Mouse (Mus musculus) adipocyte (in vitro differentiated cells): ENCODE results near the gene Jmjd7.
A peak's percentile ranks its signal among the peaks of the same experiment; 100 is the strongest.

Experiments used
- DNase-seq: peaks from one replicate; pipeline ENCODE4 v3.0.0-alpha.2; 2016; ENCODE audit warnings: low spot score

Gene Jmjd7

DNA sequence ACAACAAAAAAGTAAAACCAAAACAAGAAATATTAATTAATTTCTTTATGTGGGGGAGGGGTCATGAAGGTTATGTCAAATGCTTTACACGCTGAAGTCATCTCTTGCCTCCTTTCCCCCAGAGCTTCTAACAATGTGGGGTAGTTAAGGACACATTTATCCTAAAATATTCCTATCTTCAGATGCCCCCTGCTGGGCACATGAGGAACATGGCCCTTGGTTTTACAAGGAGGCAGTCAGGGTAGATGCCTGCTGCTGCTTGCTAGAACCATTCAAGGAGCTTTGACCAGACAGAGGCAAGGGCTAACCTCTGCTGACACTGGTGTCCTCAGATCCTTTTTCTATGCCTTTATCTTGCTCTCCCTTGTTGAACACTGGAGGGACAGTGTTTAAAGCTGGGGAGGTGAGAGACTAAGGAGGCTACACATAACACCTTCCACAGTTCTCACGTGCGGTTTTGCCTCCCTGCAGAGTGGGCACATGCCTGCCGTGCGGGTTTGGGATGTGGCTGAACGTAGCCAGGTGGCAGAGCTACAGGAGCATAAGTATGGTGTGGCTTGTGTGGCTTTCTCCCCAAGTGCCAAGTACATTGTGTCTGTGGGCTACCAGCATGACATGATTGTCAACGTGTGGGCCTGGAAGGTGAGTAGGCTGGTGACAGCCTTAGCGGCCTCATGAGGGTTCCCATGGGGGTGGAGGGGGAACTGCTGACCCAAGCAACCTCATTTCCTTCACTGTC, 15.7 kb upstream of the Jmjd7 start:
- peak; percentile 77 for DNase-seq

GRCm38 (mm10) chr2:120012924-120013323, 14.4 kb upstream of the Jmjd7 start:
- DNase-seq: no peak

DNA sequence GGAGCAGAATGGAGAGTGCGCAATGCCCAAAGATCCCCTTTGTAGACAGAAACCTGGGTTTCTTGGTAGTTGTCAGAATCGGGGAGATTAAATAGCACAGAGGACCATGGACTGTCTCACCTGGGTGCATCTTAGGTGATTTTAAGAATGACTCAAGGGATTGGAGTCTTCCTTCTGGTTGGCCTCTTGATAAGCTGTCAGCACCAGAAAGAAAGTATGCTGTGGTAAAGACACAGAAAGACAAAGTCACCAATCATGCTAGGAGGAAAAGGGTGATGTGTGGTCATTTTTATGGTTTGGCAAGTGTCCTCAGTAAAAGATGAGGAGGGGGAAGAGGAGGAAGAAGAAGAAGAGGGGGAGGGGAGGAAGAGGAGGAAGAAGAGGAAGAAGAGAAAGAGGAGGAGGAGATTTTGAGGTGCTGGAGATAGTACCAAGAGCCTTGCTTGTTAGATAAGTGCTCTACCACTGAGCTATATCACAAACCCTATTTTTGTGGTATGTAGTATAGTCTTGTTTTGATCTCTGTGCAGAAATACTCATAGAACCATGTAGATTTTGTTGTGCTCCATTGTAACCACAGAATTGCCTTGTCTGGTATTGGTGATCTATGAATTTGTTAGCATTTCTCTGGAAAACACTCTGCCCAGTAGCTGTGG, 13.3 kb upstream of the Jmjd7 start:
- DNase-seq: no peak

DNA sequence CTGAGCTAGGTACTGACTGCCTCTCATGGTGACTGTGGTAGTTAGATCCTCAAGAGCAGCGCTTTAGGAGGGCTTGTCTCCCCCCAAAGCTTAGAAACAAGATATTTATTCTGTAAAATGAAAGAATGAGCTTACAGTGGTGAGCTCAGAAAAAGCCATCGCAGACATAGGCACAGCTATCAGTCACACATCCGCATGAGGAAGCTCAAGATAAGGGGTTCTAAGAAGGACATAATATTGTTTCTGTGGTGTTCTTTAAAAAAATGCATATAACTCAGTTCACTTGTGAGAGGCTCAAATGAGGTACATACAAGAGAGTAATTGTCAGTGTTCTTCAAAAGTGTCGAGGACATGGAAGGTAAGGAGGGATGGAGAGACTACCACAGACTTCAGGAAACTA, 11.4 kb upstream of the Jmjd7 start:
- no peak for DNase-seq

DNA sequence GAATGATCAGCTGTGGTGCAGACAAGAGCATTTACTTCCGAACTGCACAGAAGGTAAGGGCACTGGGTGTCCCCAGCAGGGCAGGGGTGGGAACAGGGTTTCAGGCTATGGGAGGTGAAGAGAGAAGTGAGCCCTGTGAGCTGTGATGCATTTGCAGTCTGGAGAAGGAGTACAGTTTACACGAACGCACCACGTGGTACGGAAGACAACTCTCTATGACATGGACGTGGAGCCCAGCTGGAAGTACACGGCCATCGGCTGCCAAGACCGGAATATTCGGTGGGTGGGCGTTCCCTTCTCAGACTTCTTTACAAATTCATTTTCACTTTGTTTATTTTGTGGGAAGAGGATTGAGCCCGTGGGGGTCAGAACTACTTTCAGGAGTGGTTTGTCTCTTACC, 9.7 kb upstream of the Jmjd7 start:
- no peak for DNase-seq

- DNase-seq: no peak
Observed at GRCm38 (mm10) chr2:120024337-120024736, 2.9 kb upstream of the Jmjd7 start.

DNA sequence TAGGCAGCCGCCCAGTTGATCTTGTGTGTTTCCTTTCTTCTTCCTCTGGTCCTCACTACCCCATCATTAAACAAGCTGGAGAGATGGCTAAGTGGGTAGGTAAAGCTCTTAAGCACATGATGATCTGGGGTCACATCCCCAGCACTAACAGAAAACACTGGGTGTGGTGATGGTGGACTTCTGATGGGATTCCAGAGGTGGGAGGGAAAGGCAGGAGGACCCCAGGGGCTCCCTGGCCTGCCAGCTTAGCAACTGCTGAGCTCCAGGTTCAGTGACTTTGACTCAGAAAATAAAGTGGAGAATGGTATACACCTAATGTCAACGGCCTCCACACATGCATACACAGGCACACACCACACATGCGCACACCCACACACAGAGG, 658 bp downstream of the Jmjd7 start:
- no peak for DNase-seq

DNA sequence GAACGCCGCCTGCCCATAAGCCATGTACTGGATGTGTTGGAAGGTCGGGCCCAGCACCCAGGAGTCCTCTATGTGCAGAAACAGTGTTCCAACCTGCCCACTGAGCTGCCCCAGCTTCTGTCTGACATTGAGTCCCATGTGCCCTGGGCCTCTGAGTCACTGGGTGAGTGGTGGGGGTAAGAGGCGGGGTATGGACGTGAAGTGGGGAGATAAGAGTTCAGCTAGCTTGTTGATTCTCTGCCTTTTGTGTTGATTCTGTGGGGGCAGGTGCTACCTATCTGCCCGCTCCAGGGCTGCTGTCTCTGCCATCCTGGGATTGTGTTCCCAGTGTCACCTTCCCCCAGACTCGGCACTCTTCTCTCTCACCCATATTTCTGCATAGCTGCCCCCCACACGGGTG, 3.1 kb downstream of the Jmjd7 start:
- no peak for DNase-seq

DNA sequence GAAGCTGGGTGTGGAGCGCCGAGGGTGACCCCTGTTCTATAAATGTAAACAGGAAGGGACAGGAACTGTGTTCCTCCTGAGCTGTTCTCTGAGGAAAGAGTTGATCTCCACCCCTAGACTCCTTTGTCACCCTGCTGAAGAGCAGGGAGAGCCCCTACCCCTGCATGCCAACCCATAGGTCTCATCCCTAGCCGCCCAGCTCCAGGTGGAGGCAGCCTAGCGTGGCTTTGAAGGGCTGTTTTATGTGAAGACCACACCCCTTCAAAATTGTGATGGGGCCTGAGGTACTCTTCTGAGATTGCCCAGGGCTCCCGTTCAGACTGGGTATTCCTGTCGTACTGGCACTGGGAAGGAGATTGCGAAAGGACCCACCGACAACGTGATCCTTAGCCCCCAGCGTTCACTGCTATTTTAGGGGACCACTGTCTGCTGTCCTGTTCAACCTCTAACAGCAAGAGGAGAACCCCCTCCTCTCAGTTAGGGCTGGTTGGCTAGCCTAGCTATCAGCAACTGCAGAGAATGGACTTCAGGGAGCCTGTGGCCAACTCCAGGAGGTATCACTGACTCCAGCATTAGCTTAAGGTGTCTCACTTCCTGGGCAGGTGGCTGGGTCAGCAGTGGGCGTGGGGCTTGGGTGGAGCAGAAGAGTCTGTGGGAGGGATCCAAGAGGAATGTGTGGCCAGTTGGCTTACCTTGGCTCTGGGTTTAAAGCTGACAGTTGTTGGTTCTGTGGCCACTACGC, 5.6 kb downstream of the Jmjd7 start, which contains the start of gene Pla2g4b:
Gene Pla2g4b (plus strand): TSS at position 692 of the 742 bp plus-strand sequence.
- no peak for DNase-seq

- DNase-seq: no peak
Observed at GRCm38 (mm10) chr2:120033726-120034125, 6.4 kb downstream of the Jmjd7 start.

GRCm38 (mm10) chr2:120037744-120038143, 10.5 kb downstream of the Jmjd7 start:
- no peak for DNase-seq

DNA sequence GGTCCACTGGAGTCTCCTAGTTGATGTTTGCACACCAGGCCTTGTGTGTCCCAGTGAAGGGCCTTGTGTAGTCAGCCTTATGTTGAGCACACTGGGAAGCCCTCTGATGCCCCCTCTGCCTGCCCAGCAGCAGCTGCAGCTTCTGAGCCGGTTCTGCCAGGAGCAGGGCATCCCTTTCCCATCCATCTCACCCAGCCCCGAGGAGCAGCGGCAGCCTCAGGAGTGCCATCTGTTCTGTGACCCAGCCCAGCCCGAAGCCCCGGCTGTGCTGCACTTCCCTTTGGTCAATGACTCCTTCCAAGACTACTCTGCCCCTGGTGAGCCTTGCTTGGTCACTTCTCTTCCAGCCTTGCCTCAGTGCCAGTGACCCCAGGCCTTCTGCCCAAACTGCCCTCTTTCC, 13.7 kb downstream of the Jmjd7 start:
- no peak for DNase-seq

DNA sequence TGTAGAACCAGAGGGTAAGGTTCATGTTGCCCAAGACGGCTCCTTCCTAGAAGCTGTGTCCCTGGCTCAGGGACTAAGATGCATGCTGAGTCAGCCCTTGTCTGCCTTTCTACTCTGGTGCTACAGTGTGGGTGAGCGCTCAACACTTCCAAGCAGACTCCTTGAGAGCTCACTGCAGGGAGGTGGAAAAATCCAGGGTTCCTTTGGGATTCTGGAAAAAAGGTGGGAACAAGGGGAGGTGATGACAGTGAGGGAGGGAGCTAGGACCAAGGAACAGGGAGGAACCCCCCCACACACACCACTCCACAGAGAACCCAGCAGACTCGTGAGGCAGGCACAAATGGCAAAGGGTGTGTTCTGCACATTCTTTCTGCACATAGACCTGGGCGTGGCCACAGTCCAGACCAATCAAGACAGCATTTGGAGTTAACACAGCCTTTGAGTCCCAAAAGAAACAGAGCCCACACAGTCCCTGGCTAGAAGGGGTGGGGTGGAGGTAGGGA, 16.9 kb downstream of the Jmjd7 start:
- DNase-seq: peak; percentile 32

GRCm38 (mm10) chr2:120044676-120045075, 17.4 kb downstream of the Jmjd7 start:
- DNase-seq: peak; percentile 18

- no peak for DNase-seq
Observed at GRCm38 (mm10) chr2:120046486-120047310, 19.4 kb downstream of the Jmjd7 start.

GRCm38 (mm10) chr2:120048173-120048572, 20.9 kb downstream of the Jmjd7 start:
- no peak for DNase-seq

GRCm38 (mm10) chr2:120049632-120050274, 22.5 kb downstream of the Jmjd7 start:
- DNase-seq: peak; percentile 60

DNA sequence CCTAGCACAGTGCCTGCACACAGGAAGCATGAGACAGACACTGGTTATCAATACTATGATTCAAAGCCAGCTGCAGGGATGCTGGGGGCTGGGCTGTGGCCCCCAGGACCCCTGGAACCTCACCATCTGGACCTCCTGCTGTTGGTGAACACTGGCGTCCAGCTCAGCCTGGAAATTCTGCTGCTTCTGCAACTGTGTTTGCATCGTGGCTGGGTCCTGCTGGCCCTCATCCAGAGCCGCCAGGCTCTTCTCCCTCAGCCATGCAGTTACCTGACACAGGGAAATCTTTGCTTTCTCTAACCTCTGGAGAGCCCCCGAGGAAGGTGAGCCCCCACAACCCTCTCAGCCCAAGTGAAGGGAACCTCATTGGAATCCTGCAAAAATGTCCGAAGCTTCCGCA, 24.1 kb downstream of the Jmjd7 start:
- DNase-seq: no peak

- peak; percentile 71 for DNase-seq
Observed at GRCm38 (mm10) chr2:120054771-120055552, 27.7 kb downstream of the Jmjd7 start.

GRCm38 (mm10) chr2:120055923-120056322, 28.6 kb downstream of the Jmjd7 start:
- DNase-seq: peak; percentile 16

DNA sequence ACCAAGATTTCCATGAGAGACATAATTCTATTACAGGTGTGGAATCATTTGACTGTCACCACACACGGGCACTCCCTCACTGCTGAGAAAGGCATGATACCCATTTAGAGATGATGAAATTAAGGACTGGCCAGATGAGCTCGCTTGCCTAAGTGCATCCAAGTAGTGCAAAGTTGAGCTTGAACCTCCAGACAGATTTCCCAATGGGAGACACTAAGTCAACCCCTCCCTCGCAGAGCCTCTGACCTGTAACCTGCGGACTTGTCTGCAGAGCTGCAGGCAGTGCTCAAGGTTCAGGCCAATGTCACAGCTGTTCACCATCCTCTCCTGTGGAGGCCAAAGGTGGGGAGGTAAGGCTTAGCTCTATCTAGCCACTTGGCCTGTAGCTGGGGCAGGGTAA, 31.5 kb downstream of the Jmjd7 start:
- peak; percentile 84 for DNase-seq
